Mouse (Mus musculus): ENCODE results near the gene Ern1. TPM values are rescaled to one million over a fixed set of nuclear protein-coding genes. Genes with fewer than 3 reads are reported as not detected.

Ern1 gene
- total and polyA plus RNA-seq, 2 experiments from 2014 or later, result 3.0 to 11.6 TPM

DNA sequence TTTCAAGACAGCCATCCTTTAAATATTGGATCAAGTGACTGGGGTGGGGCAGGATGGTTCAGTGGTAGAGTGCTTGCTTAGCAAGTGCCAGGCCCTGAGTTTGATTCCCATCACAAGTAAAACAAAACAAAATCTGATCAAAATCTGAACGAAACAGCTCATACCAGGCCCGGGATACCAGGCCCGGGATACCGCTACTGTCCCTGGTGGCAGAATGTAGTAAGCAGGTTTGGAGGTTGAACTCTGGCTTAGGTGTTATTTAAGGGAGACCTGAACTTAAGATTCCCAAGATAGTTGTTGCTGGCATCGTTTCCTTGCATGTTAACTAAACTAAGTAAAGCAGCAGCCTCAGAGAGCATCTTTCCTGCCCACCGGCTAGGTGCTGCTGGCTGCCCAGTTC, 18.6 kb upstream of the Ern1 start:
- WGBS, result 88% methylated on average over 6 of the region's 6 CpGs
- Histone ChIP-seq H3K27me3 (ENCODE audit: insufficient read depth, low read length) (no peaks in the 10 kb centered on the region), H3K36me3 (ENCODE audit: insufficient read depth, low read length) (peaks cover 12% of the 10 kb centered on the region), H3K4me2 (ENCODE audit: low read depth, low read length) (no peak overlapping the region), H3K9ac (replicated peaks; ENCODE audit: low read length) (no peak overlapping the region), H3K4me3 (ENCODE audit: low read length) (no peak overlapping the region), H3K27ac (no peak overlapping the region), H3K4me1 (ENCODE audit: insufficient read depth, low read length) (peaks cover 5% of the 10 kb centered on the region; the same call in 1 of the 2 replicates), H3K9me3 (ENCODE audit: low read length) (no peaks in the 10 kb centered on the region)
- no peak for ATAC-seq
- peak; percentile 46 for TF ChIP-seq CTCF (IDR thresholded peaks at IDR 0.05; ENCODE audit: low read depth)
- no peak for DNase-seq (ENCODE audit: low spot score)

DNA sequence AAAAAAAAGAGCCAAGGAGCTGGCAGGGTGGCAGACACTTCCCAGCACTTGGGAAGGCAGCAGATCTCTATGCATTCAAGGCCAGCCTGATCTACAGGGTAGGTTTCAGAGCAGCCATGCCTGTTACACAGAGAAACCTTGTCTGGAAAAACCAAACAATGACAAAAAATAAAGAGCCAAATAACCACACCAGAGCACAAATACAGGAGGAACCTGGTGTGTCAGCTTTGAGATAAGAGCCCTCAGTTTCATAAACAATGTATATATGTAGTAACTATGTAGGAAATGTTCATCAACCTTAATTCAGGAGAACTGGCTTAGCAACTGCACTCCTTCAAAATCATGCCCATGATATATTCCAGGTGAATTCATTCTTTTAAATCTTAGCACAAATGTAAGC, 16.5 kb upstream of the Ern1 start:
- no peak overlapping the region for H3K27ac ChIP-seq
- H3K27me3 ChIP-seq (ENCODE audit: insufficient read depth, low read length), result no peaks in the 10 kb centered on the region
- no peak overlapping the region for H3K4me2 ChIP-seq (ENCODE audit: low read depth, low read length)
- no peak overlapping the region for H3K4me3 ChIP-seq (ENCODE audit: low read length)
- peaks cover 5% of the 10 kb centered on the region; the same call in 1 of the 2 replicates for H3K4me1 ChIP-seq (ENCODE audit: insufficient read depth, low read length)
- peaks cover 5% of the 10 kb centered on the region for H3K36me3 ChIP-seq (ENCODE audit: insufficient read depth, low read length)
- DNase-seq (ENCODE audit: low spot score) (no peak), ATAC-seq (no peak)
- no peak overlapping the region for H3K9ac ChIP-seq (replicated peaks; ENCODE audit: low read length)
- no peak for TF ChIP-seq CTCF (IDR thresholded peaks at IDR 0.05; ENCODE audit: low read depth)
- no peaks in the 10 kb centered on the region for H3K9me3 ChIP-seq (ENCODE audit: low read length)

DNA sequence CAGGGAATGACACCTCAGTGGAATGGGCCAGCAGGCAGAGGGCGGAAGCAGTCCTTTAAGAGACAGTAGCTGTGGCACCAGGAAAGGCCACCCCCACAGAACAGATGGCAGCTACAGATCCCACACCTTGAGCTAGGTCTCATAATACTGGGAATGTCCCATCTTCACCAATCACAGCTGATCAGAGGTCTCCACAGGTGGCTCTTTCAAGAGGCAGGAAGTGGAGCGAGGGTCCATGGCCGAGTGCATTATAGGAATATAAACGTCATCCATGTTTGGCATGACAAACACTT, 15.7 kb upstream of the Ern1 start:
- Histone ChIP-seq H3K4me1 (ENCODE audit: insufficient read depth, low read length) (peaks cover 5% of the 10 kb centered on the region; the same call in 1 of the 2 replicates), H3K36me3 (ENCODE audit: insufficient read depth, low read length) (no peaks in the 10 kb centered on the region), H3K9me3 (ENCODE audit: low read length) (no peaks in the 10 kb centered on the region), H3K27ac (no peak overlapping the region), H3K27me3 (ENCODE audit: insufficient read depth, low read length) (no peaks in the 10 kb centered on the region), H3K4me3 (ENCODE audit: low read length) (no peak overlapping the region), H3K9ac (replicated peaks; ENCODE audit: low read length) (no peak overlapping the region), H3K4me2 (ENCODE audit: low read depth, low read length) (no peak overlapping the region)
- DNase-seq (ENCODE audit: low spot score) (no peak), ATAC-seq (no peak)
- 76% methylated on average over 4 of the region's 4 CpGs for WGBS
- no peak for TF ChIP-seq CTCF (IDR thresholded peaks at IDR 0.05; ENCODE audit: low read depth)

DNA sequence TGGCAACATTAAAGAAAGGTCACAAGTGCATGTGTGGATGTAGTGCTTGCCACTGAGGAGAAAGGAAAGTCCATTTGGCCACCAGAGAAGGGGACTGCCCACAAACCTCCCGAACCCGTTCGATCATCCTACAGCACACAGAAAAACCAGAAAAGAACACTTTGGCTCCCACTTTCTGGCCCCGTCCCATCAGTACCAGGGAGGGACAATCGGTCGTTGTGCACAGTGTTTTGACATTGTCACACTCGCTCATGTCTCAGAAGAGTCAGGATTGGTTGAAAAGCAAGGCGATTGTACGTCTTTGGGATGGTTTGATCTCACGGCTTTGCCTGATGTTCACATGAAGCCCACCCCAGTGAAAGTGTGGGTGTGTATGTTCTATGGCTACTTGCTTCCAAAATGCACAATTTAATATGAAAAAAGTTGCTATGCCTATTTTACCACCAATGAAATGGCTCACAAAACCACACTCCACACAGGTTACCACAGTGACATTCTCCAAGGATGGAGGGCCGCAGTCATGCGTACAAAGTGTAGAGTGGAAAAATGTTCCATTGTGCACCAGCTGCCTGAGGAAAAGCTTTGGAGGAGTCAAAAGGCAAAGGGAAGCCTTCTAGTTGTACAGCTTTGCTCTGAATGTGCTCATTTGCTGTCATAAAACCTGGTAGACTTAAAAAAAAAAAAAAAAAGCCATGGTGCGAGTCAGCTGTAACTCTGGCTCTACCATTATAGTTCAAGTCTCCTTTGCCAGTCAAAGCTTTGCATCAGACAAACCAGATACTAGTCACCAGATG, 15.2 kb upstream of the Ern1 start:
- Histone ChIP-seq H3K9ac (replicated peaks; ENCODE audit: low read length) (no peak overlapping the region), H3K4me1 (ENCODE audit: insufficient read depth, low read length) (peaks cover 5% of the 10 kb centered on the region; the same call in 1 of the 2 replicates), H3K4me2 (ENCODE audit: low read depth, low read length) (no peak overlapping the region), H3K27me3 (ENCODE audit: insufficient read depth, low read length) (no peaks in the 10 kb centered on the region), H3K27ac (no peak overlapping the region; the same call in 1 of the 2 replicates), H3K9me3 (ENCODE audit: low read length) (no peaks in the 10 kb centered on the region), H3K4me3 (ENCODE audit: low read length) (no peak overlapping the region), H3K36me3 (ENCODE audit: insufficient read depth, low read length) (no peaks in the 10 kb centered on the region)
- 55% methylated on average over 13 of the region's 13 CpGs for WGBS
- DNase-seq (ENCODE audit: low spot score), result no peak
- ATAC-seq, result no peak
- no peak for TF ChIP-seq CTCF (IDR thresholded peaks at IDR 0.05; ENCODE audit: low read depth)

DNA sequence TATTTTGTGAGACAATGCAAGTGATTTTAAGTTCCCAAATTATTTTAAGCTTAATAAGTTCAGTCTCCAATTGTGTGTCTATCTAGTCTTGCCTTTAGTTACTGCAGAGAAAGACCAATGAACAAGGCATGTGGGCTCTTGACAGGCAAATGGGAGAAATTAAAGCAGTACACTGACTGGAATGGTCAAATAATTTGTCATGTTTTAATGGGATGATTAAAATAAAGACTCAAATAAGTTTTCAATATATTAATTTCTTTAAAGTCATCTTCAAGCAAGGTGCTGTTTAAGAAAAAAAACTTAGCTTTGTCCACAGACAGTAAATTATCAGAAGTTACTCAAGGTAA, 14.5 kb upstream of the Ern1 start:
- H3K27ac ChIP-seq, result 0 out of 2 replicates have a peak overlapping the region, but pooled peaks have one; percentile 91

DNA sequence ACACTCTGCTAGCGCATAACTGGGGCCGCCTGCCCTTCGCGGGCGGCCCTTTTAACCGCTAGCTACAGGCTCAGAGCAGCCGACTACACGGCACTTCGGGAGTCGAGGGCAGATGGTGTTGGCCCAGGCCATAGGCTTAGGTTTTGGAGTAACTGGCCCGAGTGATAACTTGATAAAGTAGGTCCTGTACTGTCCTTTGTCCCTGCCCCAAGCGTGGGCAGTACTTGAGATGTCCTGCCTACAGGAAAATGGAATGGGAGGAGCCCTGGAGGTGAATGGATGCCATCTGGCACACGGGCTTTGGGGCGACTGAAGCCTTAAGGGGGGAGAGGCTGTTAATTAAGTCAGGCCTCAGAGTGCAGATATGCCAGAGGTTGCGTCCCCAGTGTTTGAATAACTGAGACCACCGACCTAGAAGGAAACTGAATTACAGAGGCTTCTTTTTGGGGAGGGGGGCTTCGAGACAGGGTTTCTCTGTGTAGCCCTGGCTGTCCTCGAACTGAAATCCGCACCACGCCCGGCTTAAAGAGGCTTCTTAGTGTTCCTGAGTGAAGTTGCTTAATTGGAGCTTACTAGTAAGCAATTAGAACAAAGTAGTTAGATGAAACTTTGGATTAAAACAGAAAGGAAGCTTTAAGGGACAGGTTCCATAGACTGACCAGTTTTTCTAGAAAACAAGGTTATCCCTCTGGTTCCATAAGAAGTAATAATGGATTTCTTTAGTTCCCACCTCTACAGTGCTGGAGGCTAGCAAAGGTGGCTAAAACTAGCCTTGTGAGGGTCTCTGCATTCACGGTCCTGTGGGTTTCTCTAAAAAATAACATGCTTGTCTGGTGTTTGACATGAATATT, 13.9 kb upstream of the Ern1 start:
- Histone ChIP-seq H3K4me1 (ENCODE audit: insufficient read depth, low read length) (peaks cover 5% of the 10 kb centered on the region; the same call in 1 of the 2 replicates), H3K4me2 (ENCODE audit: low read depth, low read length) (peak overlapping the region; percentile 84), H3K27ac (peak overlapping the region; percentile 91), H3K9ac (replicated peaks; ENCODE audit: low read length) (peak overlapping the region; percentile 87), H3K4me3 (ENCODE audit: low read length) (peak overlapping the region; percentile 63), H3K27me3 (ENCODE audit: insufficient read depth, low read length) (no peaks in the 10 kb centered on the region), H3K9me3 (ENCODE audit: low read length) (no peaks in the 10 kb centered on the region), H3K36me3 (ENCODE audit: insufficient read depth, low read length) (no peaks in the 10 kb centered on the region)
- DNase-seq (ENCODE audit: low spot score) (peak; percentile 81), ATAC-seq (peak; percentile 71)
- TF ChIP-seq CTCF (IDR thresholded peaks at IDR 0.05; ENCODE audit: low read depth), result no peak
- 1% methylated on average over 22 of the region's 22 CpGs for WGBS

More for the DNA sequence above, 14.5 kb upstream of the Ern1 start:
- no peak for ATAC-seq
- H3K27me3 ChIP-seq (ENCODE audit: insufficient read depth, low read length), result no peaks in the 10 kb centered on the region
- no peak overlapping the region for H3K4me3 ChIP-seq (ENCODE audit: low read length)
- H3K36me3 ChIP-seq (ENCODE audit: insufficient read depth, low read length), result no peaks in the 10 kb centered on the region
- peak overlapping the region; percentile 84 for H3K4me2 ChIP-seq (ENCODE audit: low read depth, low read length)
- peaks cover 5% of the 10 kb centered on the region; the same call in 1 of the 2 replicates for H3K4me1 ChIP-seq (ENCODE audit: insufficient read depth, low read length)
- no peaks in the 10 kb centered on the region for H3K9me3 ChIP-seq (ENCODE audit: low read length)
- no peak for DNase-seq (ENCODE audit: low spot score)
- no peak for TF ChIP-seq CTCF (IDR thresholded peaks at IDR 0.05; ENCODE audit: low read depth)
- no peak overlapping the region for H3K9ac ChIP-seq (replicated peaks; ENCODE audit: low read length)
